Comparison of ENCODE assay signal across 26 mouse cellular contexts in genomic region chr2:181160821-181161220, GRCm38 (mm10). TPM values are rescaled to one million over a fixed set of nuclear protein-coding genes. Genes with fewer than 3 reads are reported as not detected.
DNase-seq lines count a peak whose midpoint lies in the region; ATAC-seq and TF ChIP-seq lines count a peak whose summit lies in the region.
"Had no signal": no experiment of that assay in that cellular context is flagged by ENCODE, and none has a peak within 500 bp of the region (broad histone marks: within the 10 kb centered on the region; RNA-seq: fewer than 3 reads in every experiment).

No protein-coding gene starts in this region.

- no peak overlapping the region for H3K4me3 ChIP-seq in gastrocnemius, adult 2 months
- H3K4me3 ChIP-seq: forebrain, embryonic 10.5 days; heart, adult 2 months; heart, embryonic 10.5 days; heart, embryonic 13.5 days had no signal

- H3K27ac ChIP-seq in gastrocnemius, adult 2 months: peak overlapping the region; percentile 99
- H3K27ac ChIP-seq: forebrain, embryonic 10.5 days; heart, adult 2 months; heart, embryonic 10.5 days; hindbrain, embryonic 14.5 days had no signal

- peak; percentile 59 for DNase-seq in cerebellum, adult 9-10 months
- no peak for DNase-seq in gastrocnemius, adult 2 months
- no peak for DNase-seq in gastrocnemius, adult 8-10 months (ENCODE audit: low spot score in 2 of 2)
- peak; percentile 4 for DNase-seq in 416B (ENCODE audit: low read depth)
- DNase-seq in brain, adult 2 months (ENCODE audit: low read depth, low spot score): peak; percentile 39
- no peak for DNase-seq in spleen, postnatal 36 days (ENCODE audit: low spot score in 2 of 2)
- no peak for DNase-seq in lung, postnatal 10 days
- DNase-seq: adrenal gland, adult 8-10 months; adrenal gland, postnatal 25 days; forebrain, postnatal 0 days; gastrocnemius, postnatal 10 days; gastrocnemius, postnatal 36 days; heart, adult 2 months; heart, postnatal 14 days; heart, postnatal 4 days; kidney, adult 18-20 months had no signal

- no peak for TF ChIP-seq CTCF in gastrocnemius, adult 2 months (IDR thresholded peaks at IDR 0.05)

- ATAC-seq in cerebellum, adult (ENCODE audit: insufficient number of reproducible peaks, low FRiP score, low TSS enrichment): no peak
- ATAC-seq: activated CD4-positive, CD25-positive, alpha-beta regulatory T cell, adult 4 months; forebrain, postnatal 0 days; hindbrain, postnatal 0 days; inflammation-experienced regulatory T-cells, adult 6 months; intestine, embryonic 16.5 days had no signal

- intact Hi-C loops in gastrocnemius, adult 2 months (cut with DNase I): no loop called here

RNA-seq across cellular contexts. Expression of gene Eef1a2, which starts 4.0 kb away (rescaled TPM):
- 1,000 to 10,000 TPM; 2,005 to 2,177 TPM for total RNA-seq in gastrocnemius, adult 2 months (2021)
- total RNA-seq in gastrocnemius, adult 8-10 months (2022): 1,000 to 10,000 TPM; 1,913 to 2,067 (median 2,007) TPM
- total RNA-seq: granulocyte monocyte progenitor cell, adult 5-6 weeks had no signal

RNA-seq across cellular contexts. Expression of gene Kcnq2, which starts 25.7 kb away (rescaled TPM):
- total RNA-seq in gastrocnemius, adult 2 months (2021): not detected
- total RNA-seq in gastrocnemius, adult 8-10 months (2022): under 1 TPM in 2 of 4 experiments, not detected in 2; 0.15 to 0.19 TPM
- total RNA-seq: gastrocnemius, postnatal 36 days; granulocyte monocyte progenitor cell, adult 5-6 weeks had no signal

RNA-seq across cellular contexts. Expression of gene Ppdpf, which starts 26.2 kb away (rescaled TPM):
- 10 to 100 TPM; 39.1 to 46.2 TPM for total RNA-seq in gastrocnemius, adult 2 months (2021)
- total RNA-seq in gastrocnemius, adult 8-10 months (2022): 10 to 100 TPM; 38.4 to 43.8 (median 40.1) TPM

RNA-seq across cellular contexts. Expression of gene Ptk6, which starts 41.8 kb away (rescaled TPM):
- total RNA-seq in gastrocnemius, adult 2 months (2021): not detected
- not detected for total RNA-seq in gastrocnemius, adult 8-10 months (2022)
- total RNA-seq: adrenal gland, postnatal 25 days; forebrain, postnatal 0 days; gastrocnemius, postnatal 10 days; gastrocnemius, postnatal 36 days; granulocyte monocyte progenitor cell, adult 5-6 weeks; heart, postnatal 14 days; heart, postnatal 4 days; hindbrain, postnatal 0 days had no signal

RNA-seq across cellular contexts. Expression of gene Srms, which starts 52.2 kb away (rescaled TPM):
- total RNA-seq in gastrocnemius, adult 2 months (2021): under 1 TPM; 0.17 to 0.28 TPM
- total RNA-seq in gastrocnemius, adult 8-10 months (2022): under 1 TPM in 2 of 4 experiments, not detected in 2; 0.22 to 0.24 TPM
- total RNA-seq: granulocyte monocyte progenitor cell, adult 5-6 weeks had no signal

Comparison
In these comparisons a context has a peak if more than half of its experiments do, and no peak if none do; other contexts are left out.
1. DNase-seq: peak in cerebellum, adult 9-10 months (single experiment), 416B (single experiment) and brain, adult 2 months (single experiment); none in gastrocnemius, adult 2 months (single experiment), gastrocnemius, adult 8-10 months (0 of 2), spleen, postnatal 36 days (0 of 2) and lung, postnatal 10 days (single experiment).